Mouse (Mus musculus): Measurements from ENCODE around the gene Fgb.

Fgb gene

DNA sequence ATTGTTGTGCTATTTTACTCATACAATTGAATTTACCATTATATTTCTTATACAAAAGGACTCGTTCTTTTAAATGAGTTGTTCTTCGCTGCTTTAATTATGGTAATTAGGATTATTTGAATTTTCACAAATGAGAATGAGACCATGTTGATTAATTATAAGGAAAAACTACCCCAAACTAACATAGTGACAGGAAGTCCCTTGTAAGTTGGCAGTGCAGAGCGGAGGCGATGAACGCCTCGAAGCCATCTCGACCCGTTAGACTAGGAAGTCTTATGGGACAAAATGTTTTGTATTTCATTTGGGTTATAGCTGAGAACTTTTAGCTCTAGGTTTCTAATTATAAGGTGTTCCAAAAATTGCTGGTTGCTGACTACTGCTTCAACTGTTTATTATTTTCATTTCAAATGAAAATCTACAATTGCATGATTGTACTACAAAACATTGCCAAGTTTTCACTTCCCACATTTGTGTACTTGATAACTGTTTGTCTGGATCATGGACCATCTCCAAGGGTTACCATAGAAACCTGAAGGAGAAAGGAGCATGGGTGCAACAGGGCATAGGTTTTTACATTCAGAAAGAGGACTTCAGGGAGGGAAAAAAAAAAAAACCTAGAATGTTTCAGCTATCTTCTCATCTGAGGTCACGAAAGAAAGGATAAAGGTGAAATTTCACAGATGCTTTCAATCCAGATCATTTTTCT lies 22.0 kb downstream of the Fgb start:
- no peak for ATAC-seq (ENCODE audit: low TSS enrichment)

DNA sequence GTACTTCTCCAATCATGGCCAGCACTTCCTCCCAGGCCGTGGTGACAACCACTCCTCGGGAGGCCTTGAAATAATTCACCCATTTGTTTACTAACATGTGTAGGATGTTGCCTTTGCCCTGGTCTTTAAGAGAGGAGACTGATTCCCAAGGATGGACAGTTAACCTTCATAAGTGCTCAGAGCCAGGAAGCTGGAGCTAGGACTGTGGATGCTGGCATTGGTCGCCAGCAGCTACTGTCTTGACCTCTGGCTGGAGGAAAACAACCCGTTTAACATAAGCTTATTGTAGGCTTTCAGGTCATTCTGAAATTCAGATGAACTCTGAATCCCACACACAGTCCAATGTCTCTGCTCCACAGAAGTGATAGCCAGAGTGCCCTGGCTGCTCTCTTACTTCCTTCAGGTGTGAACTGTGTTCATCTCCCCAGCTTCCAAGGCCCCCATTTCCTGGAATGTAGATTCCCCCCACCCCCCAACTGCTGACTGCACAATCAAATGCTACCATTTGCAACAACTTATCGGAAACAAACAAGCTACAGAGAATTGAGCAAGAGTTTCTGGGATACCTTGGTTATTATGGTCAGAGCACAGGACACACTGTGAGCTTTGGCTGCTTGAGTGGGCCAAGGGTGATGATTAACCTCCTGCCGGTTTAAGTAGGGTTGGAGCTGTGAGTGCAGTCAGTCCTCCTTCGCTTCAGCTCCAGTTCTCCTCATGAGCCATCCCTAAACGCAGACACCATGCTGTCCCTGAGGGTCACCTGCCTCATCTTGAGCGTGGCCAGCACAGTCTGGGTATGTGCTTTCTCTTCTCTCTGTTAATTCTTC lies 24.0 kb downstream of the Fgb start, which contains the start of gene Fga:
TSS of gene Fga (plus strand) at position 602 of the 827 bp plus-strand sequence.
- no peak for ATAC-seq (ENCODE audit: low TSS enrichment)

DNA sequence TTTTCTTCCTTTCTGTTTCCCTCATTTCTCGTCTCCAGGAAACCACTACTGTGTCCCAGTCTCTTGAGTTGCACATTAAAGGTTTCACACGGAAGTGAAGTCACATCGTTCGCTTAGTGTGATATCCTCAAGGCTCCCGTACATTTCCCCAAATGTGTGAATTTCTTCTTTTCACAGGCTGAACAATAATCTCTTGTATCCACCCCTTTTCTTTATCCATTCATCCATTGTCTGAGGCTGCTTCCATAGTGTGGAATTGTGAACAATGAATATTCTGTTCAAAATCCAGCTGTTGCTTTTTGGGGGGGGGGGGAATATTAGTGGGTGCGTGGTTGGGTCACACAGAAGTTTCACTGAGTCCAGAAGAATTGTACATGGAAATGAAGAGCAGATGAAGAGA lies 24.6 kb downstream of the Fgb start:
- ATAC-seq (ENCODE audit: low TSS enrichment): peak; percentile 41; the same call in 1 of the 2 replicates

DNA sequence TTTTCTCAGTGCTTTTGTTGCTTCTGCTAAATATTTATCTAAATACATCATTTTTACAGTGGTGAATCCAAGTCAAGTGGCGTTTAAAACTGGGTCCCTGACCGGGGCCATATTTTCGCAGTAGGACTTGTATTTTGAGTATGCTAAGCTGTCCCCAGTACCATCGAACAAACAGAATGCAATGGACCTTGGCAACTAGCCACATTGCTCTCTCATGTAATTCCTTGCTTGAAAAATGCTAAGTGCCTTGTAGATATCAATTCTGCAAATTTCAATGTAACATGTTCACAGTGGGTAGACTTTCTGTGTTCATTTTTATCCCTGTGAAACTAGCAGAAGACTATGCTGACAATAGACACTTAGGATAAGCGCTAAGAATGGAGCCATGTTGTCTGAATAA lies 28.5 kb downstream of the Fgb start:
- no peak for ATAC-seq (ENCODE audit: low TSS enrichment)

DNA sequence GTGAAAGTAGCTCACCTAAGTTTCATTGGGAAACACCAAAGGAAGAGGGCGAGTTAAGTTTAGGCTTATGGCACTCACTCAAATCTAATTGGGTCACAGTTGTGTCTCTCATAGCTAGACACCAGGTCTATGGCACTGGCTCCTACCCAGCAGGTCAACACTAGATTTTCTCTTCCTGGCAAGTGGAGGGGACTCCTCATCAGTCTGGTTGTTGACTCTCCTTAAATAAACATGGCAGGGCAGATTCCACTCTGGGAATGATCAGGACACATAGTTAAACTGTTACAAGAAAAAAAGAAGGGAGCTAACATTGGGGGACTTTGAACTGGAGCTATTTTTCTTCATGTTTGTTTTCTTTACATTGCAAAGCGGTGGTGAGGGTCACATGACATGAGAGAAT lies 29.3 kb downstream of the Fgb start:
- no peak for ATAC-seq (ENCODE audit: low TSS enrichment)

DNA sequence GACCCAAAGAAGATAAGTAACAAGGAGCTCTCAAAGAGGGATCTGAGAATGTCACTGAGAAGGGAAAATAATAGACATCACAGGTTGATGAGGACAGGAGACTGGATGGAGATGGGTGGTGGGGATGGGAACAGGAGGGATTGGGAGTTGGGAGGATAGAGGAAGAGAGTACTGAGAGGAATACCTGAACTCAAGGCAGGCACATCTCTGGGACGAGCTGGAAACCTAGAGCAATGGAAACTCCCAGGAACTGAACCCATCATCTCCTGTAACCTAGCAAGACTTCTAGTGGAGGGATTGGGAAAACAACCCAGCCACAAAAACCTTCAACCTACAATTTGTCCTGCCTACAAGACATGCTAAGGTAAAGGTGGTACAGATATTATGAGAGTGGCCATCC lies 33.4 kb downstream of the Fgb start:
- no peak for ATAC-seq (ENCODE audit: low TSS enrichment)

DNA sequence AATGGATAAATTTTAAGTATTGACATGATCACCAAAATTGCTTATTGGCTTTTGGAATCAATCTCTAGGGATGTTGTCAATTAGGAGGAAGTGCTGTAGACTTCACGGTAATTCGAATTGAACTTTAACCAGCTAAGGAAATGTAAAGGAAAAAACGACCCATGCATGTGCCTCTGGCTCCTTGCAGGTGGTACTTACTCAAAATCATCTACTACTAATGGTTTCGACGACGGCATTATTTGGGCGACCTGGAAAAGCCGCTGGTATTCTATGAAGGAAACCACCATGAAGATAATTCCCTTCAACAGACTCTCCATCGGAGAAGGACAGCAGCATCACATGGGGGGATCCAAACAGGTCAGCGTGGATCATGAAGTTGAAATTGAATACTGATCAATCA lies 35.7 kb downstream of the Fgb start:
- no peak for ATAC-seq (ENCODE audit: low TSS enrichment)

DNA sequence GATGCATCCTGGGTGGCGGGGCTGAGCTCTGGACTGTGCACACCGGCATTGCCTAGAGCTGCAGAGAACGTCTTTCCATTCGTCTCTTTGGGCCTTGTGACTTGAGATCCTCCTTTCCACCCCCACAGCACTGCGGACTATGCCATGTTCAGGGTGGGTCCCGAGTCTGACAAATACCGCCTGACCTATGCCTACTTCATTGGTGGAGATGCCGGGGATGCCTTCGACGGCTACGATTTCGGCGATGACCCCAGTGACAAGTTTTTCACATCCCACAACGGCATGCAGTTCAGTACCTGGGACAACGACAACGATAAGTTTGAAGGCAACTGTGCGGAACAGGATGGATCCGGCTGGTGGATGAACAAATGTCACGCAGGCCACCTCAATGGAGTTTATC lies 37.0 kb downstream of the Fgb start:
- no peak for ATAC-seq (ENCODE audit: low TSS enrichment)

DNA sequence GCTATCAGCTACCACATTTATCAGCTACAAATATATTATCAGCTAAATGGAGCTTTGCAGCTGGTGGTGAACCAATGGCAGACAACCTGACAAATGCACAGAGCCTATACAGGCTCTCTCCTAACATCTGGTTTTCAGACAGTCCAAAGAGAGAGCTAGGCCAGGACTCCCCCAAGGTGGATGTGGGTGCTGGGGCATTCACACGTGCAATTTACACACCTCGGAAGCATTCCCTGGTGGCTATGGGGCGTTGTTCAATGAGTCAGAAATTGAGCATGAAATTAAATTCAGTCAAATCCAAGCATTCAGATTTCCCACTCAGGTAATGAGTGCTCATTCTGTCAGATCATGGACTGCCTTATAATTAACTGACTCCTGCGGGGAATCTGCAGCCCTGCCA lies 38.1 kb downstream of the Fgb start:
- ATAC-seq (ENCODE audit: low TSS enrichment): no peak

DNA sequence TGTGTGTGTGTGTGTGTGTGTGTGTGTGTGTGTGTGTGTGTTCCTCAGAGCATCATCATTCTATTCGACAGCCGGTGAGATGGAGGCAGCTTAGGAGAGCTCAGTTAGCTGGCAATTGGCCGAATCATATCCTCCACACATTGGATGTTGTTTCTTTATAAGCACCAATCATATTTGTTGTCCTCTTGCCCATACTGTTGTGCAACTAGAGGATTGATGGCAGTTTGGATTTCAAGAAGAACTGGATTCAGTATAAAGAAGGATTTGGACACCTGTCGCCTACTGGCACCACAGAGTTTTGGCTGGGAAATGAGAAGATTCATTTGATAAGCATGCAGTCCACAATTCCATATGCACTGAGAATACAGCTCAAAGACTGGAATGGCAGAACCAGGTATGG lies 38.5 kb downstream of the Fgb start:
- ATAC-seq (ENCODE audit: low TSS enrichment): no peak

DNA sequence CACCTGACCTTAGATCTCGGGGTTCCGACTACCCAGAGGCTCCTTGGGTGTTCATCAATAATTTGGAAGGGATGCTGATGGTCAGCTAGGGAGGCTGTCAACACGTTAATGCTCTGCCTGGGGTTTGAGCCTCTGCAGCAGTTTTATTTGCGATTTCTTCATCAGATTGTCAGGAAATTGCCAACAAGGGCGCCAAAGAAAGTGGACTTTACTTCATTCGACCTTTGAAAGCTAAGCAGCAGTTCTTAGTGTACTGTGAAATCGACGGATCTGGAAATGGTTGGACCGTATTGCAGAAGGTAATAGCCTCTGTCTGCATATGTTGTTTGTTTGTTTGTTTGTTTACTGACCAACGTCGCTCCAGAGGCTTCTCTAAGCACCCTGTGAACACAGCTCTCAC lies 39.4 kb downstream of the Fgb start:
- ATAC-seq (ENCODE audit: low TSS enrichment): no peak

DNA sequence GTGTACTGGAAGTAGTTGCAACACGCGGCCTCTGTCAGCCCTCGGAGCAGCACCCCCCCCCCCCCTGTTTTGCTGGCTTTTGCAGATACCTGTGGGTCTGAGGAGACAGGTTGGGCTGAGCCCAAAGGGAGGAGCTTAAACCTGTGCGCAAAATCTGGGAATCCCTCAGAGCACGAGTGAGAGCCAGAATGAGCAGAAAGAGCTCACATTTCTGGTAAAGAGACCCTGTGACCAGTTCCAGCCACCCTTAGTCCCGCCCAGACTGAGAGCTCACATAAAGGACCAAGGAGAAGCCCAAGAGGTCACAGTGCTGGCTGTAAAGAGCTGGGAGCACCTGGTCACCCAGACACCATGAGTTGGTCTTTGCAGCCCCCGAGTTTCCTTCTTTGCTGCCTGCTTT lies 42.1 kb downstream of the Fgb start, which contains the start of gene Fgg:
TSS of gene Fgg (plus strand) at position 168 of the 400 bp plus-strand sequence.
- ATAC-seq (ENCODE audit: low TSS enrichment): no peak

DNA sequence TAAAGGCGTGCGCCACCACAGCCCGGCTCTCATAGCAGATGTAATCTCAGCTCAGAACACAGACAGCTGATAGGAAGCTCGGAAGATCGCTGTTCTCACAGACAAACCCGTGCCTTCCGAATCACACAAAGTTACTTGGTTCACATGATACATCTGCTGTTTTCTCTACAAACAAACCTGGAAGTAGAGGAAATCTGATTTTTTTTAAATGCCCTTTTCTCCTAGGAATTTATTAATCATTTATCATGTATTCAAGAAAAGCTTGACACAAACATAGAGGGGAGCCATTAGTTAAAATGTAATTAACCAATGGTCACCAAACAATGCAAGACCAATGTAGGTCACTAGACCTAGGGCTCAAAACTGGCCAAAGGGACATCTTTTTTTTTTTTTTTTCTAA lies 44.9 kb downstream of the Fgb start:
- no peak for ATAC-seq (ENCODE audit: low TSS enrichment)

DNA sequence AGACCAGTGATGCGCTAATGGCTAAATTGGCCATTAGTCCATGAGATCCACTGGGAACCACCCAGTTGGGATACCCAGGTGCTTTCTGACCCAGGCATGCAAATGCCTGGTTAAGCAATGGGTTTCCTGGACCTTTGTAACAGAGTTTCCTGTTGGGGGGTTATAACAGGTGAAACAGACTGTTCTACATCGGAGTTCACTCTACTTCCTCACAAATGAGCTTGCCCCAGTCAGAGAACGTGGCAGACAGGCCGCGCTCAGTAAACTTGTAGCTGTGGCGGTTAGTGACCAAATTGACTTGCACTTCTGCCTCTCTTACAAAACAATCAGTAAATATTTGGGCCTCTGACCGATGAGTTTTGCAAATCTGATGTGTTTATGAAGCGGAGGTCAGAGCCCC lies 46.6 kb downstream of the Fgb start:
- ATAC-seq (ENCODE audit: low TSS enrichment): no peak

DNA sequence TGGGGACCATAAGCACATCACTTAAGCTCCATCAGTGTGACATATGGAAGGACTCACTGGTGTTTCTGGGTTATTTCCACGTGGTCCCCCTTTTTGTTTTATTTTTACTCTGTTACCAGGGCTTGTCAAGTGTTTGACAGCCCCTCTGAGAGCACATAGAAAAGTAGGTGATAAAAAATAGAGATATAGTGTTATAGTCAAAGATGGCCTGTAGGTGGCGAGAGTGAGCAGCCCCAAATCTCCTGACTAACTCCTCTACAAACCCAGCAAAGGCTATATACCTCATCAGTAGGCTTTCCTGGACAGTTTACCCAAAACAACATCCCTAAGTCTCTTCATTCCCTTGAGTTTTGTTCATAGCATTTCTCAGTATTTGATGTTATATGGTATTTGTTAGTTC lies 47.5 kb downstream of the Fgb start:
- peak; percentile 79 for ATAC-seq (ENCODE audit: low TSS enrichment)

DNA sequence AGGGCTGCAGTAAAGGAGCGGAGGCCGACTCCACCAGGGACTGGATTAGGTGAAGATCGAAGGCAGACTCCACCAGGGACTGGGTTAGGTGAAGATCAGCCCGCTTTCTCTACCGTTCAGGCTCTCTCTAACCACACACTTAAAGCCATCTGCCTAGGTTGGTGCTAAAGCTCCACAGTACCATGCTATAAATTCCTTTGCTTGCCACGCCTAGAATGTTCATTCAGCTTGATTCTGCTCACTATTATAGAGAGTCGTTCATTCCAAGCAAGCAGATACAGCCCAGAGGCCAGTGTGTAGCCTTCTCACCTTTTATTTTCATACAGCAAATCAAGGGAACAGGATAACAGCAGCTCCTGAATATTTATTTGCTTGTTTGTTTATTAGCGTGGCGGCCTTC lies 49.7 kb downstream of the Fgb start:
- no peak for ATAC-seq (ENCODE audit: low TSS enrichment)

DNA sequence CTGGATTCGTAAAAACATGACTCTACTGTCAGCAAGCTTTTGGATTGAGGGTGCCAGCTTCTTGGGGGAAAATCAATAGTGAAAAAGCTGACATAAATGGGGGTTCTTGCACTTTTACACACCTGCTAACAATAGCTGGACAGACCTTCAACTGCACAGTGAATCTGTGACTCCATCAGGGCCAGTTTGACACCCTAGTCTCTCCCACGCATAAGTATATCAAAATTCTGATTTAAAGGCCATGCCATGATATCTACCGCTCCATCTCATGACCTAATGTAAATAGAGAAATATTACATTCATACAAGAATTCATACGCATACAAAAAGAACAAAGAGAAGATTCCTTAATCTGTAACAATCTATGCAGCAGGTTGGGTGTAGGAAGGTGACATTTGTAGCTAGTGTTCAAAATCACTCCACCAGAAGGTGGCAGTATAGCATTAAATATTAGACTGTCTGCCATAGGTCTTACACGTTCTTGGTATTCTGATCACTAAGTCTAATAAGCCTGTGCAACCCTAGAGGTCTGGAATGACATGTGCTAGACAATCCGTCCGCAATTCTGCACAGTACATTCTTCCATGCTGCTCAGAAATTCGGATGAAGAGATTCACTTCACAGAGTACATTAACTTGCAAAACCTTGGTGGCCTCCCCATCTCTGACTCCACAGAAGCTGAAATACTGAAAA lies 50.7 kb downstream of the Fgb start:
- peak; percentile 85 for ATAC-seq (ENCODE audit: low TSS enrichment)

DNA sequence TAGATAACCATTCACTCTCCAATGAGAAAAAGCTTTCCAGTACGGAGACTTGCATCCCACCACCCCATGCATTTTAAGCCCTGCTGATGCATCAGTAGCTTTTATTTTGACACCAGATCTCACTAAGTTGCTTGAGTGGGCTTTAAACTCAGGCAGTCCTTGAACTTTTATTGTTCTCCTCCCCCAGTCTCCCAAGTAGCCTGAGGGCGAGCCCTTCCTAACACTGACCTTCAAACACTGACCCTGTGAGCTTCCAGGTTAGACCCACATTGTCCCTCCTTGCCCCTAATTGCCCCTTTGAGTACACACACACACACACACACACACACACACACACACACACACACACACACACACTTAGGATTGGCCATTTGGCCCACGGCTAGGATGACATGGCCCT lies 53.0 kb downstream of the Fgb start:
- no peak for ATAC-seq (ENCODE audit: low TSS enrichment)

DNA sequence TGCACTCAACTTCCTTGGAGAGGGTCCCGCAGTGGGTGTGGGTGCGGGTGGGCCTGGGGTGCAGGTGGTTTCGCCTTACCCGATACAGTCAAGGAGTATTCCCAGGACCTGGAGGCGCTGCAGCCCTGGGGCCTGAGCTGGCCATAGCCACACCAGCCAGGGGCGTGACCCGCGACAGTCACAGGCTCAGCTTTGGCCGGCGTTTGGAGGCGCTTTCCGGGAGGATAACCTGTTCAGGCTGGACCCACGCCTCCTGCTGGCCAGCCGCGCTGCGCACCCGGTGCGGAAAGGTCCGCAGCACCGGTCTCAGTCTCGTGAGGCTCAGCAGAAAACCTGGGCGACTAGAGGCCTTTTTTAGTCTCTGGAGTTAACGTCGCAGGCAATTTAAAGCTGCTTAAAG lies 54.3 kb downstream of the Fgb start:
- peak; percentile 45; the same call in 1 of the 2 replicates for ATAC-seq (ENCODE audit: low TSS enrichment)

DNA sequence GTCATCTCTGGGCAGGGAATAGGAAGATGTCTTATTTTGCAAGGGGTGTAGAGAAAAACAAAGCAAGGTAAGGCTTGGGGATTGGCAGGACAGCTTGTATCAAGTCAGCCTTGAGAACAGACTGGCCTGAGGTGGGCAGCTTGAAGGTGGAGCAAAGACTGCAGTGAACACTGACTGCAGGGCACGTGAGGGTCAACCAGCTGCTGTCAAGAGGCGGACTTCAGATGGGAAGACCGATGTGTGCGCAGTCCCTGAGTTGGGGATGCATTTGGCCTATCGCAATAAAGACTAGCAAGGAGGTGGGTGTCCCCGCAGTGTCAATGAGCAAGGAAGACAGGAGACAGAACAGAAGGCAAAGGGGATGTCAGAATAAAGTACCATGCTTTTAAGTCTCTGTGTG lies 56.7 kb downstream of the Fgb start:
- ATAC-seq (ENCODE audit: low TSS enrichment): no peak

DNA sequence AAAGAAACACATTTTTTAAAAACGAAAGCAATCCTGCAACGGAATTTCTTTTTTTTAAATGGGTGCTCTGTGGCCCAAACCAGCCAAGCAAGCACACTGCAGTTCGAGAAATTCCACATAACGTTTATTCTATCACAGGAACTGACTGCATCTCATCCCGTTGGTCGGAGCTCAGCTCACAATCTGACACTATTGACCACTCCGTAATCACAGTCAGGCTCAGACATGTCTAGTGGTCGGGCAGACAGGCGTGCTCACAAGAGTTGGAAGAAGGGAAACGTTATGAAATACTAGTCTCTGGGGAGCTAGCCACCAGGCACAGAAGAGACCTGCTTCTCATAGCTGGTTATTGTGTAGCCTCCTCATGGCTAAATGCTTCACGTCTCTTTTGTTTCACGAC lies 57.7 kb downstream of the Fgb start:
- ATAC-seq (ENCODE audit: low TSS enrichment): no peak
